Mouse (Mus musculus) thymus, adult 2 months (tissue): ENCODE measurements around the gene Nhlrc2.

ENCODE experiments used
- CTCF ChIP-seq: fragments of 200-500 bp; IDR thresholded peaks from 2 replicates; pipeline ENCODE4 v1.5.1; 2012; ENCODE audit warnings: mild to moderate bottlenecking, control low read depth, low read length, moderate library complexity, borderline replicate concordance; ENCODE audit not compliant: control insufficient read depth, poor library complexity, insufficient read depth; ENCODE audit errors: extremely low read depth
- POLR2A ChIP-seq: fragments of 200-500 bp; IDR thresholded peaks from 2 replicates; pipeline ENCODE4 v1.6.1; 2012; ENCODE audit warnings: mild to moderate bottlenecking, low read length, control low read depth, moderate library complexity; ENCODE audit not compliant: control insufficient read depth, poor library complexity, insufficient read depth; ENCODE audit errors: extremely low read depth

DNA sequence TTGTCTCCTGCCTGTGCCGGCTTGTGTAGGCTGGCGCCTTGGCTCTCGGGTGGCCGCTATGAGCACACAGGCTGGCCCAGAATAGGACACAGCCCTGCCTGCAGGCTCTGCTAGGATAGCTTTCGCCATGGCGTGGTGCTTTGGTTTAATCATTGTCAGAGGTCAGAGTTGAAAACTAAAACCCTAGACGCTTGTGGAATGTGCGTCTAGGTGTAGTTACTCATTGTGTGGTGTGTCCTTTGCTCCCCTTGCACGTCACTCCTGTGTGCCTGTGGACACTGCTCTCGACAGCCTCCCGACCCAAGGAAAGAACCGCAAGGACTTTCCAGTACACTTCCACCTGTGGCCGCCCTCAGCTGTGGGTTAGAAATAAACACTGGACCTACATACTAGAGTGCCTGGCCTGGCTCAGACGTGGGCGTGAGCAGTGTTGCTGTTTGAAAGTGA lies 53.9 kb downstream of the Nhlrc2 start:
- TF ChIP-seq POLR2A (no peak), CTCF (no peak)
